Mouse (Mus musculus): ENCODE data around the gene Cux1.

DNA sequence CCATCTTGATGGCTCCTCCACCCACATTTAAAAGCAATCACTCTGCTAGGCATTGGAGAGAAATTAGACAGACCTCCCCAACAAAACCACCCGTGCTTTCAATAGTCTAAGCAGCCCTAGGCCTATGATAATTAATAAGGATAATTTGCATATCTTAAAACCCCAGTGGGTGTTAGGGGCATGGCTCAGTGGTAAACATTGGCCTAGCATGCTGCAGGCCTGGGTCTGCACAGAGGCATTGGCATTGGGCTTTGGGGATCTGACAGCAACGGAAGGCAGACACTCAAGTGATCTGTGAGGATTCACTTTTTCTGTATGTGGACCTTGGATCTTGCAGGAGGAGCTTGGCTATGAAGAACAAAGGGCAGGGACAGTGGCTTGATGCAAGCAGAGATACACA, 274.9 kb downstream of the Cux1 start:
- TF ChIP-seq POLR2A (IDR thresholded peaks at IDR 0.05; ENCODE audit: control insufficient read depth, extremely low read depth, insufficient read depth, low read length, poor library complexity) (no peak), CTCF (IDR thresholded peaks at IDR 0.05; ENCODE audit: borderline replicate concordance, control insufficient read depth, extremely low read depth, insufficient read depth, low read length, poor library complexity) (no peak)
